Mouse (Mus musculus): ENCODE data around the gene Acadvl. TPM values are rescaled to one million over a fixed set of nuclear protein-coding genes. Genes with fewer than 3 reads are reported as not detected.
A peak's percentile ranks its signal among the peaks of the same experiment; 100 is the strongest.
"Not testable (repeated sequence)": the region's sequence is repeated elsewhere in the genome, so short reads cannot be mapped to it uniquely, and the experiment has no call there.

The Acadvl gene
- polyA plus RNA-seq, 1 experiment from 2014 or later, result 83.7 TPM

GRCm38 (mm10) chr11:70016177-70016576 lies 966 bp upstream of the Acadvl start:
- 71% methylated on average over 2 of the region's 2 CpGs for WGBS (ENCODE audit: insufficient replicate concordance)
- H3K9me3 ChIP-seq (replicated peaks); H3K4me3 ChIP-seq (replicated peaks); ATAC-seq (ENCODE audit: low read depth); H3K9ac ChIP-seq; H3K27ac ChIP-seq; H3K27me3 ChIP-seq; DNase-seq; H3K4me2 ChIP-seq: not testable (repeated sequence)
- Histone ChIP-seq H3K4me1 (replicated peaks) (peaks cover 64% of the 10 kb centered on the region), H3K36me3 (peaks cover 25% of the 10 kb centered on the region)

- peak overlapping the region; percentile 89 for H3K9ac ChIP-seq
- ATAC-seq (ENCODE audit: low read depth), result no peak
These were observed 466 bp upstream of the Acadvl start for GRCm38 (mm10) chr11:70015677-70016076.

DNA sequence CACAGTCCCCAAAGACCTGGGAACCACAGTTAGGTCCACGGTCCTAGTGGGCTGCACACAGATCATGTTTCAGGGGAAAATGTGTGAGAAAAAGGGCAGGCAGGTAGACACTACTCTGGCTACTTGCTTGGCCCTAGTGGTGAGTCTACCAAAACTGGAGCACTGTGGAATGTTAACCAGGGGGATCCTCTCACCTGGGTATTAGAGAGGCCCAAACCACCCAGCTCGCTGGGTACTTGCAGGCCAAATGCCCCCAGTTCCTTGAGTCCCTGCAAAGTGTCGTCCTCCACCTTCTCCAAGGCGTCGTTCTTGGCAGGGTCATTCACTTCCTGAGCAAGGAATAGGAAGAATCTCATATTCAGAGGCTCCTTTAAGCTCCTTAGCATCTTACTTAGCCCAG lies 1.2 kb downstream of the Acadvl start:
- 58% methylated on average over 5 of the region's 5 CpGs for WGBS (ENCODE audit: insufficient replicate concordance)
- no peaks in the 10 kb centered on the region for H3K27me3 ChIP-seq
- peaks cover 44% of the 10 kb centered on the region for H3K4me1 ChIP-seq (replicated peaks)
- no peak for DNase-seq
- peak overlapping the region; percentile 86 for H3K4me2 ChIP-seq
- H3K27ac ChIP-seq, result no peak overlapping the region
- peaks cover 46% of the 10 kb centered on the region for H3K36me3 ChIP-seq
- H3K4me3 ChIP-seq (replicated peaks), result peak overlapping the region; percentile 76
- peak overlapping the region; percentile 89 for H3K9ac ChIP-seq
- no peaks in the 10 kb centered on the region for H3K9me3 ChIP-seq (replicated peaks)
- no peak for ATAC-seq (ENCODE audit: low read depth)

More at GRCm38 (mm10) chr11:70015677-70016076, 466 bp upstream of the Acadvl start:
- H3K4me2 ChIP-seq, result peak overlapping the region; percentile 86
- H3K4me1 ChIP-seq (replicated peaks), result peaks cover 59% of the 10 kb centered on the region
- H3K27ac ChIP-seq, result no peak overlapping the region
- 60% methylated on average over 6 of the region's 6 CpGs for WGBS (ENCODE audit: insufficient replicate concordance)
- H3K9me3 ChIP-seq (replicated peaks), result no peaks in the 10 kb centered on the region
- H3K4me3 ChIP-seq (replicated peaks), result peak overlapping the region; percentile 76
- DNase-seq, result no peak
- H3K27me3 ChIP-seq, result no peaks in the 10 kb centered on the region
- H3K36me3 ChIP-seq, result peaks cover 30% of the 10 kb centered on the region

DNA sequence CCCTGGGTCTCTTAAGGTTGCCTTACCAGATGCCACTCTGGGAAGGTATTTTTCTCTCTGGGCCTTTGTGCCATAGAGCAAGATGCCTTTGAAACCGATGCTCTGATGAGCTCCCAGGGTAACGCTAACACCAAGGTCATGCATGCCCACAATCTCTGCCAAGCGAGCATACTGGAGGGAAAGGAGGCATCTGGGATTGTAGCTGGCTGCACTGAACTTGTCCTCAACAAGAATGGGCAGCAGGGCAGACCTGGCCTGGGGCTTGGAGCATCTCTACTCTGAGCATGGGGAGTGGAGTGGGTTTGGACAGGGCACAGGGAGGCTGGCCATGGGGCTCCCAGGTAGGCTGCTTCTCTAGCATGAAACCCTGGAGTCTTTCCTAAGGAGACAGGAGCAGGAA lies 1.8 kb downstream of the Acadvl start:
- H3K27ac ChIP-seq, result no peak overlapping the region
- WGBS (ENCODE audit: insufficient replicate concordance), result 72% methylated on average over 3 of the region's 3 CpGs
- H3K9me3 ChIP-seq (replicated peaks), result no peaks in the 10 kb centered on the region
- H3K27me3 ChIP-seq, result no peaks in the 10 kb centered on the region
- no peak for ATAC-seq (ENCODE audit: low read depth)
- peaks cover 52% of the 10 kb centered on the region for H3K36me3 ChIP-seq
- H3K4me2 ChIP-seq, result no peak overlapping the region
- peaks cover 37% of the 10 kb centered on the region for H3K4me1 ChIP-seq (replicated peaks)
- H3K9ac ChIP-seq, result no peak overlapping the region
- no peak overlapping the region for H3K4me3 ChIP-seq (replicated peaks)
- DNase-seq, result no peak

- no peaks in the 10 kb centered on the region for H3K27me3 ChIP-seq
- H3K36me3 ChIP-seq, result peaks cover 57% of the 10 kb centered on the region
- no peak overlapping the region for H3K4me3 ChIP-seq (replicated peaks)
- no peak overlapping the region for H3K4me2 ChIP-seq
- no peak overlapping the region for H3K27ac ChIP-seq
- DNase-seq (no peak), ATAC-seq (ENCODE audit: low read depth) (no peak)
- WGBS (ENCODE audit: insufficient replicate concordance), result 81% methylated on average over 9 of the region's 9 CpGs
- H3K4me1 ChIP-seq (replicated peaks), result peaks cover 33% of the 10 kb centered on the region
- no peak overlapping the region for H3K9ac ChIP-seq
- no peaks in the 10 kb centered on the region for H3K9me3 ChIP-seq (replicated peaks)
These were observed 2.3 kb downstream of the Acadvl start for GRCm38 (mm10) chr11:70012931-70013330.

DNA sequence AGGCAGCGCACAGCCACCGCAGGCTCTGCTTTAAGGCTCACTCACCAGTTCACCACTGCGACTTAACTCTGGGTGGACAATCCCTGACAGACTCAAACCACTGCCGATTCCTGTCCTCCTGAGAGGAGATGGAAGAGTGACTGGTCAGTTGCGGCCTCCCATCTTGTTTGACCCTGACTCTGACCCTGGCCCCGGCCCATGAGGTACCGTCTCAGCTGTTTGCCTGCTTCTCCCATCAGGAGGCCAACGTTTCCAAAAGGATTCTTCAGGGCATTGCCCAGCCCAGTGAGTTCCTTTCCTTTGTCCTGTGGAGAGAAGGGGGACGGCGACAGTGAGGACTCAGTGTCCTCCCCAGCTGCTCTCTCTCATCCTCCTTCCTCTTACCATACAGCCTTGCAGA lies 4.2 kb downstream of the Acadvl start:
- no peak for DNase-seq
- Histone ChIP-seq H3K4me2 (no peak overlapping the region), H3K9ac (no peak overlapping the region), H3K27me3 (no peaks in the 10 kb centered on the region), H3K27ac (no peak overlapping the region), H3K36me3 (peaks cover 77% of the 10 kb centered on the region), H3K4me1 (replicated peaks) (peaks cover 26% of the 10 kb centered on the region), H3K9me3 (replicated peaks) (no peaks in the 10 kb centered on the region), H3K4me3 (replicated peaks) (no peak overlapping the region)
- no peak for ATAC-seq (ENCODE audit: low read depth)
- WGBS (ENCODE audit: insufficient replicate concordance), result 90% methylated on average over 10 of the region's 10 CpGs

DNA sequence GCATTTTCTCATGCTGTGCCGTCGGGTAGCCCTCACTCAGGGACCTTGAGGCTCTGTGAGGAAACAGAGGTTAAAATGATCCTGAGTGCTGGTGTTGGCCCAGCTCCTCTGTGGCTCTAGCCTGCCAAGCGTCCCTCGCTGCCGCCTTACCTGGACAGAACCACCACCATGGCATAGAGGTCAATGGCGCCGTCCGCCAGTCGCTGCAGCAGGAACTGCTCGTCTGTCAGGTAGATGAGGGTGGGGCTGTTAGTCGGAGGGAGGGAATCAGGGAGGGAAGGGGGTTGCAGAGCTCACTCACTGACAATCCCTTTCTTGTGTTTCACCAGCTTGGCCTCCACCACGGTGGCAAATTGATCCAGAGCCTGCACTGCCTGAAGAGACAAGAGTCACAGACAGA lies 4.7 kb downstream of the Acadvl start:
- WGBS (ENCODE audit: insufficient replicate concordance), result 83% methylated on average over 12 of the region's 12 CpGs
- H3K4me3 ChIP-seq (replicated peaks), result no peak overlapping the region
- 0 out of 2 replicates have a peak overlapping the region, but pooled peaks have one; percentile 2 for H3K27ac ChIP-seq

GRCm38 (mm10) chr11:70010033-70010432 lies 5.2 kb downstream of the Acadvl start:
- no peaks in the 10 kb centered on the region for H3K27me3 ChIP-seq
- H3K4me3 ChIP-seq (replicated peaks), result no peak overlapping the region
- H3K4me2 ChIP-seq, result no peak overlapping the region
- peaks cover 86% of the 10 kb centered on the region for H3K36me3 ChIP-seq
- ATAC-seq (ENCODE audit: low read depth) (no peak), DNase-seq (no peak)
- peaks cover 19% of the 10 kb centered on the region for H3K4me1 ChIP-seq (replicated peaks)
- no peak overlapping the region for H3K27ac ChIP-seq
- WGBS (ENCODE audit: insufficient replicate concordance), result 86% methylated on average over 6 of the region's 6 CpGs
- no peak overlapping the region for H3K9ac ChIP-seq
- no peaks in the 10 kb centered on the region for H3K9me3 ChIP-seq (replicated peaks)

More for the DNA sequence above, 4.7 kb downstream of the Acadvl start:
- Histone ChIP-seq H3K4me1 (replicated peaks) (peaks cover 21% of the 10 kb centered on the region), H3K4me2 (no peak overlapping the region), H3K27me3 (no peaks in the 10 kb centered on the region), H3K36me3 (peaks cover 81% of the 10 kb centered on the region), H3K9me3 (replicated peaks) (no peaks in the 10 kb centered on the region), H3K9ac (no peak overlapping the region)
- no peak for ATAC-seq (ENCODE audit: low read depth)
- DNase-seq, result no peak

DNA sequence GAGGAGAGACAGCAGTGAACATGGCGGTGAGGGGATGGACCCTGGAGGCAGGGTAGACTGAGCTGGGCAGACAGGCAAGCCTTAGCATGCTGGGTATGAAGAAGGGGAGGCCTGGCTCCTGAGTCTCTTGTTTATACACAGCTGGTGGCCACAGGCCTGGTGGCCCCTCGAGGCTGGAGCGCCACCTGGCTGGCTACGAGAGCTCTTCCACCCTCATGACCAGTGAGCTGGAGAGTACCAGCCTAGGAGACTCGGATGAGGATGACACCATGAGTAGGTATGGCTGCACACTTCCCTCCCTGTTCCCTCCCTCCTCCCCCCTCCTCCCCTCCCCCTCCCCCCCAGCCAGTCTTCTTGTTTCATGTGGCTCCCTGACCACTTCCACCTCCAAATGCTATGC lies 9.7 kb downstream of the Acadvl start:
- Histone ChIP-seq H3K4me3 (replicated peaks) (no peak overlapping the region), H3K4me1 (replicated peaks) (peaks cover 35% of the 10 kb centered on the region), H3K36me3 (peaks cover 60% of the 10 kb centered on the region), H3K27ac (no peak overlapping the region), H3K9me3 (replicated peaks) (no peaks in the 10 kb centered on the region), H3K9ac (no peak overlapping the region), H3K27me3 (no peaks in the 10 kb centered on the region), H3K4me2 (no peak overlapping the region)
- 68% methylated on average over 5 of the region's 5 CpGs for WGBS (ENCODE audit: insufficient replicate concordance)
- no peak for ATAC-seq (ENCODE audit: low read depth)
- no peak for DNase-seq

GRCm38 (mm10) chr11:70002471-70002870 lies 12.7 kb downstream of the Acadvl start:
- Histone ChIP-seq H3K4me3 (replicated peaks) (no peak overlapping the region), H3K9ac (peak overlapping the region; percentile 37; the same call in 1 of the 2 replicates), H3K36me3 (peaks cover 56% of the 10 kb centered on the region), H3K9me3 (replicated peaks) (no peaks in the 10 kb centered on the region), H3K27ac (no peak overlapping the region), H3K27me3 (no peaks in the 10 kb centered on the region), H3K4me2 (no peak overlapping the region), H3K4me1 (replicated peaks) (peaks cover 65% of the 10 kb centered on the region)
- DNase-seq (no peak), ATAC-seq (ENCODE audit: low read depth) (no peak)
- WGBS (ENCODE audit: insufficient replicate concordance), result 73% methylated on average over 2 of the region's 2 CpGs

DNA sequence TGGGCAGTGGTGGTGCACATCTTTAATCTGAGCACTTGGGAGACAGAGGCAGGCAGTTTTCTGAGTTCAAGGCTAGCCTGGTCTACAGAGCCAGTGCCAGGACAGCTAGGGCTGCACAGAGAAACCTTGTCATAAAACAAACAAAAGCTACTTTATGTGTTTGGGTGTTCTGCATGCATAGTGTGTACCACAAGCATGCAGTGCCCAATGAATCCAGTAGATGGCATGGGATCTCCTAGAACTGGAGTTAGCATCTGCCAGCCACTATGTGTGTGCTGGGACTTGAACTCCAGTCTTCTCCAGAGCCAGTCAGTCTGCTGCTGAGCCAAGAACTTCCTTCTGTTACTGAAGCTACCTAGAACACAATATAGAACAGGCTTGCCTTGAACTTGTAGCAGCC lies 13.3 kb downstream of the Acadvl start:
- Histone ChIP-seq H3K4me2 (peak overlapping the region; percentile 99), H3K4me1 (replicated peaks) (peaks cover 71% of the 10 kb centered on the region), H3K27ac (no peak overlapping the region), H3K9me3 (replicated peaks) (no peaks in the 10 kb centered on the region), H3K27me3 (no peaks in the 10 kb centered on the region), H3K36me3 (peaks cover 50% of the 10 kb centered on the region), H3K4me3 (replicated peaks) (peak overlapping the region; percentile 74), H3K9ac (no peak overlapping the region; the same call in 1 of the 2 replicates)
- no peak for ATAC-seq (ENCODE audit: low read depth)
- peak; percentile 44 for DNase-seq

- Histone ChIP-seq H3K4me2 (peak overlapping the region; percentile 99), H3K9ac (peak overlapping the region; percentile 85), H3K27ac (peak overlapping the region; percentile 85), H3K4me3 (replicated peaks) (peak overlapping the region; percentile 74), H3K27me3 (no peaks in the 10 kb centered on the region), H3K36me3 (peaks cover 43% of the 10 kb centered on the region), H3K4me1 (replicated peaks) (peaks cover 72% of the 10 kb centered on the region), H3K9me3 (replicated peaks) (no peaks in the 10 kb centered on the region)
- DNase-seq (no peak), ATAC-seq (ENCODE audit: low read depth) (no peak)
- 7% methylated on average over 8 of the region's 8 CpGs for WGBS (ENCODE audit: insufficient replicate concordance)
These were observed 14.1 kb downstream of the Acadvl start for GRCm38 (mm10) chr11:70001159-70001558.
